Mouse (Mus musculus) ES-E14 (cell line): ENCODE measurements around the gene Fam71a.

Source experiments
- CHD2 ChIP-seq: IDR thresholded peaks from 2 replicates; pipeline ENCODE4 v1.6.1; 2014; ENCODE audit warnings: mild to moderate bottlenecking, low read depth, low read length, inconsistent platforms
- HCFC1 ChIP-seq: IDR thresholded peaks from 2 replicates; pipeline ENCODE4 v1.6.1; 2012; ENCODE audit warnings: low read length, inconsistent platforms, borderline replicate concordance; ENCODE audit not compliant: insufficient read depth
- MAFK ChIP-seq: IDR thresholded peaks from 2 replicates; pipeline ENCODE4 v1.6.1; 2014; ENCODE audit warnings: mild to moderate bottlenecking, low read depth, low read length, inconsistent platforms; ENCODE audit not compliant: insufficient read depth
- ZC3H11A ChIP-seq: IDR thresholded peaks from 2 replicates; pipeline ENCODE4 v1.6.1; 2012; ENCODE audit warnings: low read depth, mild to moderate bottlenecking, inconsistent platforms, low read length, borderline replicate concordance
- ZNF384 ChIP-seq: IDR thresholded peaks from 2 replicates; pipeline ENCODE4 v1.6.1; 2012; ENCODE audit warnings: low read depth, low read length, inconsistent platforms

- TF ChIP-seq MAFK (no peak), ZC3H11A (no peak), CHD2 (no peak), ZNF384 (no peak), HCFC1 (no peak)
Observed at GRCm38 (mm10) chr1:191203496-191203895, 38.9 kb upstream of the Fam71a start.
